Mouse (Mus musculus) mature B cell (primary cell): Measurements from ENCODE around the gene Cadps.
"Not testable (repeated sequence)": the region's sequence is repeated elsewhere in the genome, so short reads cannot be mapped to it uniquely, and the experiment has no call there.

Experiments used
- in situ Hi-C: fragments of 300-500 bp; cut with MboI; formaldehyde crosslinking; loops from 2 replicates; pipeline ENCODE4 v1.14.3; 2019

The Cadps gene

GRCm38 (mm10) chr14:12591829-12592228 lies 231.1 kb downstream of the Cadps start:
- in situ Hi-C loops, result no loop called here

- in situ Hi-C loops, result no loop called here
Measured at GRCm38 (mm10) chr14:12583536-12583935, 239.3 kb downstream of the Cadps start.

GRCm38 (mm10) chr14:12581657-12582056 lies 241.2 kb downstream of the Cadps start:
- in situ Hi-C loops, result no loop called here

- in situ Hi-C loops, result no loop called here
Measured at GRCm38 (mm10) chr14:12580786-12581185, 242.1 kb downstream of the Cadps start.

- in situ Hi-C loops, result no loop called here
Measured at GRCm38 (mm10) chr14:12578156-12578555, 244.7 kb downstream of the Cadps start.

GRCm38 (mm10) chr14:12577475-12578140 lies 245.3 kb downstream of the Cadps start:
- in situ Hi-C loops, result no loop called here

GRCm38 (mm10) chr14:12575105-12575504 lies 247.8 kb downstream of the Cadps start:
- in situ Hi-C loops, result no loop called here

- in situ Hi-C loops, result no loop called here
Measured at GRCm38 (mm10) chr14:12574336-12574735, 248.5 kb downstream of the Cadps start.

GRCm38 (mm10) chr14:12561730-12562129 lies 261.1 kb downstream of the Cadps start:
- in situ Hi-C loops, result not testable (repeated sequence)

- in situ Hi-C loops, result no loop called here
Measured at GRCm38 (mm10) chr14:12560233-12560577, 262.7 kb downstream of the Cadps start.

GRCm38 (mm10) chr14:12559574-12560232 lies 263.2 kb downstream of the Cadps start:
- in situ Hi-C loops, result no loop called here

- in situ Hi-C loops, result no loop called here
Measured at GRCm38 (mm10) chr14:12558920-12559573, 263.8 kb downstream of the Cadps start.

GRCm38 (mm10) chr14:12554486-12554885 lies 268.4 kb downstream of the Cadps start:
- in situ Hi-C loops, result no loop called here

GRCm38 (mm10) chr14:12551353-12551752 lies 271.5 kb downstream of the Cadps start:
- in situ Hi-C loops, result no loop called here

GRCm38 (mm10) chr14:12550931-12551330 lies 271.9 kb downstream of the Cadps start:
- in situ Hi-C loops, result no loop called here

GRCm38 (mm10) chr14:12549290-12549689 lies 273.6 kb downstream of the Cadps start:
- in situ Hi-C loops, result no loop called here

GRCm38 (mm10) chr14:12547496-12547895 lies 275.4 kb downstream of the Cadps start:
- in situ Hi-C loops, result no loop called here

- in situ Hi-C loops, result no loop called here
Measured at GRCm38 (mm10) chr14:12541733-12542132, 281.1 kb downstream of the Cadps start.

GRCm38 (mm10) chr14:12539071-12539470 lies 283.8 kb downstream of the Cadps start:
- in situ Hi-C loops, result no loop called here

- in situ Hi-C loops, result no loop called here
Measured at GRCm38 (mm10) chr14:12531101-12531500, 291.8 kb downstream of the Cadps start.

GRCm38 (mm10) chr14:12530554-12530953 lies 292.3 kb downstream of the Cadps start:
- in situ Hi-C loops, result no loop called here

GRCm38 (mm10) chr14:12529961-12530542 lies 292.8 kb downstream of the Cadps start:
- in situ Hi-C loops, result no loop called here

GRCm38 (mm10) chr14:12527296-12527695 lies 295.6 kb downstream of the Cadps start:
- in situ Hi-C loops, result no loop called here
